Mouse (Mus musculus) myocyte (in vitro differentiated cells): ENCODE measurements around the gene Gldc.

Experiments used
- CEBPB ChIP-seq: IDR thresholded peaks from 2 replicates; pipeline ENCODE4 v1.6.1; 2011; ENCODE audit warnings: mild to moderate bottlenecking, moderate library complexity; ENCODE audit not compliant: poor library complexity, insufficient read depth, severe bottlenecking
- E2F4 ChIP-seq: IDR thresholded peaks from one replicate; pipeline ENCODE4 v1.6.1; 2011; ENCODE audit warnings: mild to moderate bottlenecking, control low read depth, moderate library complexity; ENCODE audit not compliant: insufficient read depth
- MAX ChIP-seq: IDR thresholded peaks from one replicate; pipeline ENCODE4 v1.6.1; 2011; ENCODE audit warnings: low read depth, mild to moderate bottlenecking, control low read depth
- MYOG ChIP-seq, 3 experiments: IDR thresholded peaks; one replicate each; pipeline ENCODE4 v1.6.1; 2011; ENCODE audit warnings: control low read depth in 2 of 3, low read depth in 2 of 3, mild to moderate bottlenecking in 2 of 3; ENCODE audit not compliant: insufficient read length in 2 of 3, control insufficient read depth in 1 of 3, insufficient read depth in 1 of 3
- POLR2A ChIP-seq: IDR thresholded peaks from one replicate; pipeline ENCODE4 v1.6.1; 2011; ENCODE audit warnings: low read depth, mild to moderate bottlenecking, control low read depth, moderate library complexity; ENCODE audit not compliant: insufficient read length
- POLR2AphosphoS2 ChIP-seq: IDR thresholded peaks from one replicate; pipeline ENCODE4 v1.6.1; 2011; ENCODE audit warnings: low read depth, control low read depth; ENCODE audit not compliant: insufficient read length
- REST ChIP-seq: IDR thresholded peaks from one replicate; pipeline ENCODE4 v1.6.1; 2011; ENCODE audit warnings: mild to moderate bottlenecking, control low read depth, moderate library complexity; ENCODE audit not compliant: insufficient read depth, insufficient read length
- SRF ChIP-seq: IDR thresholded peaks from one replicate; pipeline ENCODE4 v1.6.1; 2011; ENCODE audit warnings: low read depth; ENCODE audit not compliant: control insufficient read depth, insufficient read length
- TCF12 ChIP-seq: IDR thresholded peaks from one replicate; pipeline ENCODE4 v1.6.1; 2011; ENCODE audit warnings: mild to moderate bottlenecking, control low read depth; ENCODE audit not compliant: poor library complexity, insufficient read depth, severe bottlenecking
- TCF3 ChIP-seq: IDR thresholded peaks from one replicate; pipeline ENCODE4 v1.6.1; 2011; ENCODE audit warnings: low read depth, control low read depth; ENCODE audit not compliant: insufficient read length
- USF1 ChIP-seq: IDR thresholded peaks from one replicate; pipeline ENCODE4 v1.6.1; 2011; ENCODE audit warnings: low read depth, mild to moderate bottlenecking, control low read depth, moderate library complexity

GRCm38 (mm10) chr19:30164228-30164627 is 11.0 kb downstream of the Gldc start:
- TF ChIP-seq CEBPB: no peak
- TF ChIP-seq USF1: no peak
- no peak for TF ChIP-seq MAX
- TF ChIP-seq TCF12: no peak
- TF ChIP-seq POLR2A: no peak
- TF ChIP-seq TCF3: no peak
- no peak for TF ChIP-seq MYOG (IDR thresholded peaks at IDR 0.05; ENCODE audit: control insufficient read depth in 1 of 3, insufficient read depth in 1 of 3, insufficient read length in 2 of 3, low read depth in 2 of 3)
- TF ChIP-seq POLR2AphosphoS2: no peak
- TF ChIP-seq E2F4: no peak
- TF ChIP-seq SRF: no peak
- no peak for TF ChIP-seq REST
